Mouse (Mus musculus): ENCODE data around the gene Clmn. TPM values are rescaled to one million over a fixed set of nuclear protein-coding genes. Genes with fewer than 3 reads are reported as not detected.

Gene Clmn
- total RNA-seq, 2 experiments from 2014 or later, result 2.3 to 2.5 TPM

DNA sequence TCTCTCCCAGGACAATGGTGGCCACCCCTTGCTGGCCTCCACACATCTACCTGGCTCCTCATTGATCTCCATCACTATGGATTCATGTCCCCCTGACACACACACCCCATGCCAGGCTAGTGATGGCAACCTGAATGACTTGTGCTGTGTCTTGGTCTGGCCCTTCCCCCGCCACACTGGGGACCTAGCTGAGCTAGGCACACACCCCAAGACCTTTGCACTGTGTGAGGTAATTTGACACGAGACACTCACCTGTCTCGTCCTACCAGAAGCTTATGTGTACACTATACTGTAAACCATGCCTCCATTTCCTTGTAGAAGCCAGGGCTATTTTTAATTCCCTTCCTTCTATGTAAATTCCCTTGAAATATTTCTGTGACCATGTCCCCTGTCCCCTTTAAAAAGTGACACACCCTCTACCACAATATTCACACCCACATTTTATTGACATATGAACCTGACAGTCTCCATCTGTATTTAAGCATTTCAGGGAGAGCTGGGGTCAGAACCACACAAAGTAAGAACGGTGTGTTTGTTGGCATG is 16.7 kb upstream of the Clmn start:
- intact Hi-C loops (cut with DNase I; ENCODE audit: low total_unique reads), result no loop called here
- DNase-seq, result no peak

DNA sequence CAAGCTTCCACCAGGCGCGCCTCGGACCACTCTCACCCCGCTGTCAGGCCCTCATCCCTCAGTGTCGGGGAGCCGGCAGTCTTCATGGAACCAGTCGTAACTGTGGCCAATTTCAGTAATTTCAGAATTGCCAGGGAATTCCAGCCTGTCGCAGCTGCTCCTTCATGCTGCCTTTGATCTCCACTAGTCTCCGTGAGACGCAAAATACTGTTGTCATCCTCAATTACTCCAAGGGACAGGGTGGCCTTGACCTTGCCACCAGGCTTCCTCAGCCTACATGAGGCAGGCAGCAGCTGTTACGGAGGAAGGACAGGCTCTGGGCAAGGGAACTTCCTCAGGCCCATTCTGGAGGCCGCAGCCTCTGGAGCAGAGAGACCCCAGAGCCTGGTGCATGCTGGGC is 15.5 kb upstream of the Clmn start:
- intact Hi-C loops (cut with DNase I; ENCODE audit: low total_unique reads), result no loop called here
- DNase-seq, result no peak

DNA sequence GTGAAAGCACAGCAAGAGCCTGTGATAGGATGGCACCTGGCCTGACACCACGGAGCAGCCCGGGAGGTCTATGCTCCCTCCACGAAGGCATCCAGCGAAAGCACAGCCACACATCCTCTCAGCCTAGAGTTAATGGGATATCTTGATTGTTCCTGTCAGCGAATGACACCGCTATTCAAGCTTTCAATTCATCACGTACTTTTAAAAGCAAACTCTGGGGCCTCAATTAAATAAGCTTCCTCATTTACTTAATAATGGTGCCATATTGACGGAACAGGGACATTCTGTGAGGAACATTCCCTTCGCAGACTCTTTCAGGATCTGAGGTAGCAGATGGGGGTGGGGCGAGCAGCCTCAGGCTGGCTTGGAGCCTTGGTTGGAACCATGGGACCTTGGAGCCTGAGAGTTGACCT is 14.7 kb upstream of the Clmn start:
- intact Hi-C loops (cut with DNase I; ENCODE audit: low total_unique reads), result no loop called here
- no peak for DNase-seq

DNA sequence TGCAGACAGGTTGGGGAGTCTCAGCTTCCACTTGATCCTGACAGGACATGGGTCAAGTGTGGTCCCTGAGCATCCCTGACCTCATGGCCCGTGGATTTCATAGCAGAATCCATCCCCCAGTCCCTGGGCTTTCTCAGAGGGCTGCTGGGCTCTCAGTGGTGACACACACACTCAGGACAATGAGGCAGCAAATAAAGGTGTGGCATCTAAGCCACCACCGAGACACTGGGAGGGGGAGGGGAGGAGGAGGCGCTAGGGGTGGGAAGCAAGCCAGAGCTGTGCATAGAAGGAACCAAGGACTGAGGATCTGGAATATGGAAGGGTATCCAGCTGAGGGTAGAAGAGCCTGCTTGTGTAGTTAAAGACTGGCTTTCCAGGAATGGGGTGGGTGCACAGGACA is 11.2 kb upstream of the Clmn start:
- no peak for DNase-seq
- intact Hi-C loops (cut with DNase I; ENCODE audit: low total_unique reads), result no loop called here

DNA sequence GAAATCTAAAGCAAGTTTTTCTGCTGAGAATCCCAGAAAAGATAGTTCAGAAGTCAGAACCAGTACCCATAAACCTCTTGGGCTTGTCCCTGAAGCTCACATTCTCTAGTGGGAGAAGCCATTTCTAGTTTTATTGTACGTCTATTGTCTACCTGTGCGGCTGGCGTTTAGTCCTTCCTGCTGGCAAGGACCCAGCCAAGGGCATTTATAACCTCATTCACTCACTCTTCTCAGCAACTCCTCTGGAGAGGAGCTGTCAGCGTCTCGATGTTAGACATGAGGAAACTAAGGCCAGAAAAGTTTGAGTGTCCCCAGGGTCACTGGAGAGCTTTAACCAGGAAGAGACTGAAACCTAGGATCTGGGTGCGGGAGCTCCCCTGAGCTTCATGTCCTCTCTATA is 7.1 kb upstream of the Clmn start:
- intact Hi-C loops (cut with DNase I; ENCODE audit: low total_unique reads), result no loop called here

DNA sequence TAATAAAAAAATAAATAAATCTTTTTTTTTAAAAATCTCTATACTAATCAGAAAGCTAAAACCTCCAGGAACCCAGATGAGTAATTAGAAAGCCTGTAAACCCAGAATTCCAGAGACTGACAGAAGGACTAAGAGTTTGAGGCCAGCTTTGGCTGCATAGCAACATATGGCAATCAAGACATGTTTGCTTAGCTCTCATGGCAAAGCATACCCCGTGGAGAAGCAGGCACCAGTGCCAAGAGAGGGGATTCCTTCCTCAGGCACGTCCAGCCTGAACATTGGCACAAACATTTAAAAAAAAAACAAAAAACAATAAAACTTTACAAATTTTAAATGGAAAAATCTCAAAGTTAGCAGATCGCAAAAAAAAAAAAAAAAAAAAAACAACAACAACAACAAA is 4.9 kb upstream of the Clmn start:
- intact Hi-C loops (cut with DNase I; ENCODE audit: low total_unique reads), result no loop called here
- no peak for DNase-seq

More for the DNA sequence above, 7.1 kb upstream of the Clmn start:
- DNase-seq, result no peak

DNA sequence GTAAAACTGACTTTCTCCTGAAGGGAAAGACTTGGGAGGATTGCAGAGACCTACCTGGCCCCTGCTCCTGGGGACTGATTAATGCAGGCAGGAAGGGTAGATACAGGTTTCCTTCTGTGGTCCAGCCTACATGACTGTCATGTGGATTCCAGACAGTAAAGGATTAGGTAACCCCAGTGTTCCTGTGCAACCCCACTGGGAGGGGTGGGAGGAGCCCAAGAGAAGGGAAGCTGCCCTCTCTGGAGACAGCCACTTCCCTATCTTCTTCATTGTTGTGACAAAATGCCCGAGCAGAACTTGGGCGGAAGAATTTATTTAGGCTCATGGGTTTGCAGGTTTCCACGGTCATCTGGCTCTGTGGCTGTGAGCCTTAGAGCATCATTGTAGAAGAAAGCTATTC is 3.6 kb upstream of the Clmn start:
- intact Hi-C loops (cut with DNase I; ENCODE audit: low total_unique reads), result no loop called here
- DNase-seq, result no peak

DNA sequence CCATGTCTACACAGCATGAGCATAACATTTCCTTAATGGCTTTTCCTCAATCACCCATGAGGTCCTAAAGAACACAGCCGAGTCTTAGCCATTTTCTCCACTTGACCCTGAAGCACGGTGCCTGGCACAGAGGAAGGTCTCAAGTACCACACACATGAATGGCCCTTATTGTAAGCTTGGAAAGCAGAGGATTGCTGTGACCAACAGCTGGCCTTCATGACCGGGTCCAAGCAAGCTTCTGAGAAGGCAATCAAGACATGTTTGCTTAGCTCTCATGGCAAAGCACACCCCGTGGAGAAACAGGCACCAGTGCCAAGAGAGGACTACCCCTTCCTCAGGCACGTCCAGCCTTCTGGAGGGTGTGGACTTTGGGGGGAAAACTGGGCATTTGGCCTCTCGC is 3.0 kb upstream of the Clmn start:
- intact Hi-C loops (cut with DNase I; ENCODE audit: low total_unique reads), result no loop called here
- DNase-seq, result no peak

DNA sequence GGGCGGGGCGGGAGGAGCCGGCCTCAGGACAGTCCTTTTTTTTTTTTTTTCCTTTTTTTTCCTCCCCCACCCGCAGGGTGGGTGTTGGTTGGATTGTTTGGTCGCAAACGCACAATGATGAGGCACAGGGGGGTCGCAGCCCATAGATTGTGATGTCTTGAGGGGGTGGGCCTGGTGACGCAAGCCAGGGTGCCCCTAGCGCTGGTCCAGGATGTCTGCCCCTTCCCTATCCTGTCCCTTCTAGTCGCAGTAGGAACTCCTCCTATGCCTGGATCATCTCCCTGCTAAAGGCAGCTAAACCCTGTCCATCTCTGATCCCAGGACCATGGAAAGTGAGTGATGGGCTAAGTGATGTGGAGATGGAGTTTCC is 275 bp upstream of the Clmn start:
- intact Hi-C loops (cut with DNase I; ENCODE audit: low total_unique reads), result no loop called here
- DNase-seq, result no peak

DNA sequence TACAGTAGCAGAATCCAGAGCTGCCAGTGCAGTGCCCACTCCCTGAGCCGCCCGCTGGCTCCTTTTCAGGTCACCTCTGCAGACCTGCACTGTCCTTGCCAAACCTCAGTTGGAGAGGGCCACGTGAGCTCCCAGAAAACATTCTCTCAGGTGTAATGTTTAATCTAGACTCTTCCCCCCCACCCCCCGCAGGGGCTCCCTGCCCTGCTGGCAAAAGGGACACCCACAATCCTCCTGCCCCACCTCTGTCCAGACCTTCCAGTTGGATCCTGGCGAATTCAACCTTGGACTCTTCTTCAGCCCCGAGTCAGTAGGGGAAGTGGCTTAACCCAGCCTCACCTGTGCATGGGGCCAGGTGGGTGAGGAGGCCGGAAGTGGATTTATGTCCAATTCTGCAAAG is 1.2 kb downstream of the Clmn start:
- no peak for DNase-seq
- intact Hi-C loops (cut with DNase I; ENCODE audit: low total_unique reads), result no loop called here

DNA sequence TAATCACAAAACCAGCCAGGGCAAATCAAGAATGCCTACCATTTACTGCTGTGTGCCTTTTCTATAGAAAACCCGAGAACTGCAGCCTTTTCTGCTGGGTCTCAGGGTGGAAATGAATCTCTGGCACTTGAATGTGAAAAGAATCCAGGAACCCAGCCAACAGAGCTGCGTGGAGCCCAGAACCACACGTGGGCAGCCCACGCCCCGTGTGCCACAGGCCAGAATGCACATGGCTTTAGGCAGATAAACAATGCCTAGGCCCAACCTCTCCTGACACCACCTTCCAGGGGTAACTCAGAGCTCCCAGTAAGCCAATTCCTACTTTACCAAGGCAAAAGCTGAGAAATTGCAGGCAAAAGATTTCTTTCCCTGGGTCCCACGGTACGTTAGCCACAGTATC is 5.7 kb downstream of the Clmn start:
- DNase-seq, result no peak
- intact Hi-C loops (cut with DNase I; ENCODE audit: low total_unique reads), result no loop called here

DNA sequence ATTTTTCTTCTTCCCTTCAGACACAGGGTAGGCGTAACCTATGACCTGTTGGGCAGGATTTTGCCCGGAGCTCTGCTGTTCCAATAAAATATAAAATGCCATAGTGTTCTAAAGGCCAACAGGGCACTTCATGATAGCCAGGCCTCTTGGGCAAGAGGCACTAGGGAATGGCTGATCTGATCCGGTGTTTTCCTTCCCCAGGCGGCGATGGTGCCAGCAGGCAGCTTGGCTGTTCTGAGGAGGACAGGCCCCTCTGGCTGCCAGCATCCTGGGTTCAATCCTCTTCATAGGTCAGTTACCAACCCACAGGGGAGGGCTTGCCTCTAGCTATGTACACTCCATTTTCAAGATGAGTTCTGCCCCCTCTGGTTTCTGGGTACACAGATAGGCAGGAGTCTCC is 6.1 kb downstream of the Clmn start:
- no peak for DNase-seq
- intact Hi-C loops (cut with DNase I; ENCODE audit: low total_unique reads), result no loop called here

DNA sequence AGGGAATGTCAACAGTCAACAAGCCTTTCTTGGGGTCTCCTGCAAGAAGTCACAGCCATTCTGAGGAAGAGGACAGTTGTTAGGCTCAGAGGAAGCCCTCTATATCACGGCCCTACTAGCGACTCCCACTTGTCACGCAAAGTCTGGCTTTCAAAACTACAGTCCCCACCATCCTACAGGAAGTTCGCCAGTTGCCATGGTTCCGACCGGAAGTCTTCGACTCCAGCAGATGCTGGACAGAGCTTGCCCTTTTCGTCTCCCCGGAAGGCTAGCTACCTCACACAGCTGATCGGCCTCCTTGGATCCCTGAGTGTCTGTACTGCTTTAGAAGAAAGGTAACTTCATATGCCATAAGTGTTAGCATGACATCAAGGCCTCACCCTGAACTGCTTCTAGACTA is 7.3 kb downstream of the Clmn start:
- no peak for DNase-seq
- intact Hi-C loops (cut with DNase I; ENCODE audit: low total_unique reads), result no loop called here

DNA sequence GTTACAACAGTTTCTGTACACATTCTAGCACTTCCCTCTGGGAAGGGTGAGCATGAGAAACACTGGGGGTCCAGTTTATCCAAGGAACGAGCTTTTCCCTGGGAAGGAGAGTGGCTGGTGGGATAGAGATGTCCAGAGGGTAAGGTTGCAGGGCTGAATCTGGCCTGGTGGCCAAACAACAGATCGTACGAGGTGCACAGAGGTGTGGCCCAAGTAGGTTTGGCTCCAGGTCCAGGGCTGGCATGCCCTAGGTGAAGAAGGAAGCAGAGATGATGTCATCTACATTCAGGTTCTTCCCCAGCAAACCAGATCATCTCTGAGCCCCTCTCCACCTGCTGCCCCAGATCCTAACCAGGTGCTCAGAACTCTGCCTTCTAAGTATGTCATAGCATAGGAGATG is 8.3 kb downstream of the Clmn start:
- no peak for DNase-seq
- intact Hi-C loops (cut with DNase I; ENCODE audit: low total_unique reads), result no loop called here

DNA sequence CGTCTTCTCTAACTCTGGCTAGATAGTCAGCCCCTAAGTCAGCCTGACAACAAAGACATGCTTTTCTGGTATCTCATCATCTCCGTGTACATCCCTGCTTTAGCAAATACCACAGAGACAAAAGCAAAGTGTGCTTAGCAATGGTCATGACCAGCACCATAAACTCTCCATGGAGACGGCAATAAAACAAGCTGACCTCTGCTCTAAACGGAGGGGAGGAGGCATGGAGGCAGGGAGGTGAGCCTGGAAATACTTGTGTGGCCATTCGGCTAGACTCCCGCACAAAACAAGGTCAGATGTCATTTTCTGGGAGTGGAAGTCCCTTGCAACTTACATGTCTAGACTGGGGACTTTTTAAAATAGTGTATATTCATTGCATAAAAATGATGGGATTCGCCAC is 9.3 kb downstream of the Clmn start:
- no peak for DNase-seq
- intact Hi-C loops (cut with DNase I; ENCODE audit: low total_unique reads), result no loop called here

DNA sequence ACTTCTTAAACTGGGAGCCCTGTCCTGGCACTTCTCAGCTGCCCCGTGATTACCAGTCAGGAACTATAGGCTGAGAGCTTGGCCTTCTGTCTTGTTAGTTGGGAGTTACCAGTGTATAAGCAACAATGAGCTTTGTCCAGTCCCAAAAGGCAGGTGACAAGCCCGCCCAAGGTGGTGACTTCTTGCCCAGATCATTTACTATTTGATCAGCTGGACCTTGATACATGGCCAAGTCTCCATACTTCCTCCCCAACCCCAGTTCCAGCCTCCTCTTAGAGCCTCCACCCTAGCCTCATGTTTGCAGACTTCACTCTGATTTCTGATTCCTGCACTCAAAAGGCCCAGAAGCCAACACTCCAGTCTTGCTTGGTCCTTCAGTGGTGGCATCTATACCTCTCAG is 10.1 kb downstream of the Clmn start:
- DNase-seq, result no peak
- intact Hi-C loops (cut with DNase I; ENCODE audit: low total_unique reads), result no loop called here

DNA sequence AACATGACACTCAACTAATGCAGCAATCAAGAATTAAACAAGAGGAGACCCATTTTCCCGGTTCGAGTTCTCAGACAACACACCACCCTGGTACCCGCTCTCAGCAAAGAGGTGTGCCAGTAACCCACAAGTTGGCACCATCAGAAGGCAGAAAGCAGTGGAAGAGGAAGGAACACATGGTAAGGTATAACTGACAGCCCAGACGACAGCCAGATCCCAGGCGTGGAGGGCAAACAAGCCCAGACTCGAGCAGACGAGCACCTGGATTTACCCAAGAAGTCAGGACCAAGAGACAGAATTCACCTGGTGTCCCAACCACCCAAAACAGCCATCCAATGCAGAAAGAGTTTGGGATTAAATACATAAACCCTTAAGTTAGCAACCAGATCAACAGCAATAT is 11.5 kb downstream of the Clmn start:
- no peak for DNase-seq
- intact Hi-C loops (cut with DNase I; ENCODE audit: low total_unique reads), result no loop called here

DNA sequence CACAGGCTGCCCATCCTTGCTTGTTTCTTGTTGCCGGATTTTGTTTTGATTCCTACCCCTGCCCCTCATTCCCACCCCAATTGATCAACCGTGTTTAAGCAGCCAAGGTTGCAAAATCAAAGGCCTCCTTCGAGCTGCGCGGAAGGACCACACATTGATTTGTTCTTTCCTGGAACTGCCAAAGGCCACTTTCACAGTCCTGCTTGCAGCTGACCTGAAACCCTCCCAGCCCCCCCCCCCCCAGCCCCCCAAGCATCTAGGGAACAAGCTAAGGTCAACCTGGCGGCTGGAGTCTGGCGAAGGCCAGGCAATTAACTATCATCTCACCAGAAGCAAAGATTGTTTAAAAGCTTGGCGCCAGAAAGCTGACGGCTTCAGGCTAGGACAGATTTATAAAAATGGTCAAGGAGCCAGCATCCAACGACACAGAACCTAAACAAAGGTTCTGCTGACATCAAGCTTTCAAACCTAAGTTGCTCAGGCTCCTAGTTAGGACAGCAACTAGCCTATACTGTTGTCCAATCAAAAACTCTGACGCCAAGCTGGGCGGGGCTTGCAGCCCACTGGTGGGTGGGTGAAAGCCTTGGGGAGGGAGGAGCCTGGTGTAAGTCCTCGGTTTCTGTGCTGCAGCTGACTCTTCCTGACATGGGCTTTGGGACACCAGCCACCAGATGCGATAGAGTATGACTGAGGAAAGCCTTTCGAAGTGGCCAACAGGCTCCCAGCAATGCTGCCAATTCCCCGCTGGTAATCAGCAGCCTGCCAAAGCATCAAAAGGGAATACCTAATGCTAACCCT is 13.0 kb downstream of the Clmn start:
- intact Hi-C loops (cut with DNase I; ENCODE audit: low total_unique reads), result no loop called here
- DNase-seq, result peak; percentile 72

DNA sequence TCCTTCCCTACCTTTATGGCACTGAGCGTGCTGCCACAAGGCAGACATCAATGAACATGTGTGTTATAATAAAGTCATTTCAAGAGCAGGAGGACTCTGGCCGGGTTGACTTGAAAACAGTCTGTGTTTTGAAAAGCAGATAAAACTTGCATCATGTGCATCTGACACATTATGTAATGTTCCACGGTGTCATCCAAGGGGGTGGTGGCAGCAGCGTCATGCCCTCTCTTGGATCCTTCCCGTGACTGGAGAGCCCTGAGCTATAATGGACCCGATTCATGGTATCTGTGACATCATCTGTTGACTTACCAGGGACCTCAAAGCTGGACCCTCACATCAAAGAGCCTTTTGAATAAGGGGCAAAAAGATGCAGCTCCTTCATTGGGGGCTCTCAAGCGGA is 14.8 kb downstream of the Clmn start:
- no peak for DNase-seq
- intact Hi-C loops (cut with DNase I; ENCODE audit: low total_unique reads), result no loop called here

DNA sequence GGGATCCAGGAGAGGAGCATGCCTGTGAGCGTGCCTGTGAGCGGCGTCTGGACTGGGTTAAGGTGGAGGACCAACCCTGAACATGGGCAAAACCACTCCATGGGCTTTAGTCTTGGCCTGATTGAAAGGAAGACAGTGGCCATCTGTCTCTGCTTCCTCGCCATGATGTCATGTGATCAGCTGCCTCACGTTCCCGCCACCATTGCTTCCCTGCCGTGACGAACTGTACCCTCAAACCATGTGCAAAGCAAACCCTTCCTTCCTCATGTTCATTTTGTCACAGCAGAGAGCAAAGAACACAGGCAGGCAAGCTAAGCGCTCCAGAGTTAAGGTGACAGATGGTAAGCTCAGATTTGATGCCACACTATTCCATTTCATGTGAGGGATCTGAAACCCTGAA is 16.2 kb downstream of the Clmn start:
- DNase-seq, result no peak
- intact Hi-C loops (cut with DNase I; ENCODE audit: low total_unique reads), result no loop called here

DNA sequence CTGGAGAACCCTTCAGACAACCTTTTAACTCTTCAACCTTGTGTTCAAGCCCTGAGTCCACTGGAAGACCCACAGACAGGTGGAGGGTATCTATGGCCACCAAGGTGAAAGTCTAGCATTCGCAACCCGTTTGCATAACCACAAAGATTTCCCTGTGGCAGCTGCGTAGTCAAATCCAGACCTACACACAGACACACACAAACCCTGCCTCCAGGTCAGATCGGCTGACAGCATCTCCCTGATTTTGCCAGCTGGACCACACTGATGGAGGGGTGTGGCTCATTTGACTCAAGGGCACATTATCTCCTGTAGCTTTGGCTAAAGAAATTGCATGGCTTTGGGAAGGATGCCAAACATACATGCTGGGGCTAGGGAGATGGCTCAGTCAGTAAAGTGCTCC is 17.6 kb downstream of the Clmn start:
- intact Hi-C loops (cut with DNase I; ENCODE audit: low total_unique reads), result no loop called here
- DNase-seq, result no peak

DNA sequence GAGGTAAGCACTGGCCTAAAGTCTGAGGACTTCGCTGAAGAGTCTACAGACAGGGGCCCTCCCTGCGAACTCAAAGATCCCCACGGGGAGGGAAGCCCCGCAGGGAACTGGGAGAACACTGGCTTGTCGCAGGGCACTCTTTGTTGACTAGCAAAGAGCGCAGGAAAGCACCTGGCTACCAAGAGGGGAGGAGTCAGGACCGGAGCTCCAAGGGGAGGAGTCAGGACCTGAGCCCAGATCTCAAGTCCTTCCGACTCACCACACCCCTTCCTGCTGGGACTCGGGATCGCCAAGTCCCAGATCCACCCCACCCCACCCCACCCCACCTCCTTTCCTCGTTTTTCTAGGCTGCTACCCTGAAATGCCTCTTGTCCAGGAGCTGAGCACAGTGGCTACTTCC is 19.2 kb downstream of the Clmn start:
- intact Hi-C loops (cut with DNase I; ENCODE audit: low total_unique reads), result no loop called here
- peak; percentile 35 for DNase-seq
